Mouse (Mus musculus): ENCODE results near the gene Hist1h4a. TPM values are rescaled to one million over a fixed set of nuclear protein-coding genes. Genes with fewer than 3 reads are reported as not detected.

Hist1h4a gene
- polyA plus RNA-seq (2012; rRNA removed): 2.8 and 3.4 TPM in 2 replicates

GRCm38 (mm10) chr13:23760972-23761864 is at the start of gene Hist1h4a:
TSS of gene Hist1h4a (minus strand) at chr13:23761230.

GRCm38 (mm10) chr13:23806422-23807052 is 45.5 kb upstream of the Hist1h4a start, which contains the start of gene Slc17a2:
TSS of gene Slc17a2 (plus strand) at chr13:23806993.

GRCm38 (mm10) chr13:23769613-23770012 is 8.6 kb upstream of the Hist1h4a start, which contains the start of gene Trim38:
TSS of gene Trim38 (plus strand) at chr13:23769913.

GRCm38 (mm10) chr13:23763586-23764323 is 2.7 kb upstream of the Hist1h4a start, which contains the start of gene Hist1h1a:
TSS of gene Hist1h1a (plus strand) at chr13:23763666.

GRCm38 (mm10) chr13:23761871-23762821 is 1.1 kb upstream of the Hist1h4a start, which contains the start of gene Hist1h3a:
TSS of gene Hist1h3a (minus strand) at chr13:23762386.

GRCm38 (mm10) chr13:23756790-23757189 is 4.2 kb downstream of the Hist1h4a start, which contains the start of gene Hist1h4b:
TSS of gene Hist1h4b (plus strand) at chr13:23757013.

GRCm38 (mm10) chr13:23752067-23752741 is 8.8 kb downstream of the Hist1h4a start, which contains the start of gene Hist1h3b:
TSS of gene Hist1h3b (plus strand) at chr13:23752267.

GRCm38 (mm10) chr13:23750839-23751477 is 10.1 kb downstream of the Hist1h4a start, which contains the start of gene Hist1h2ab:
TSS of gene Hist1h2ab (plus strand) at chr13:23751126.

GRCm38 (mm10) chr13:23746201-23747080 is 14.6 kb downstream of the Hist1h4a start, which contains the start of gene Hist1h2bb:
TSS of gene Hist1h2bb (plus strand) at chr13:23746734.

GRCm38 (mm10) chr13:23745381-23746161 is 15.5 kb downstream of the Hist1h4a start, which contains the start of gene Hist1h3c:
TSS of gene Hist1h3c (minus strand) at chr13:23745602.

GRCm38 (mm10) chr13:23738677-23739068 is 22.4 kb downstream of the Hist1h4a start, which contains the start of gene Hist1h1c:
TSS of gene Hist1h1c (plus strand) at chr13:23738808.

Other genes with a start within 250 kb of the Hist1h4a start
- gene Hist1h4h, start 230.2 kb downstream of the Hist1h4a start, polyA plus RNA-seq (2012; rRNA removed): 8.9 and 10.2 TPM in 2 replicates
- gene Hist1h2af, start 227.3 kb downstream of the Hist1h4a start, polyA plus RNA-seq (2012; rRNA removed): 137 and 207 TPM in 2 replicates
- 13.8 and 25.0 TPM in 2 replicates for gene Hist1h3g, start 225.8 kb downstream of the Hist1h4a start, polyA plus RNA-seq (2012; rRNA removed)
- 2.9 and 3.2 TPM in 2 replicates for gene Hist1h2bh, start 217.8 kb downstream of the Hist1h4a start, polyA plus RNA-seq (2012; rRNA removed)
- gene Hist1h3f, start 217.2 kb downstream of the Hist1h4a start, polyA plus RNA-seq (2012; rRNA removed): 1.5 and 2.1 TPM in 2 replicates
- gene Hist1h4f, start 209.6 kb downstream of the Hist1h4a start, polyA plus RNA-seq (2012; rRNA removed): 5.8 and 7.7 TPM in 2 replicates
- 0.32 and 0.52 TPM in 2 replicates for gene Hist1h1d, start 208.0 kb downstream of the Hist1h4a start, polyA plus RNA-seq (2012; rRNA removed)
- gene Hist1h3e, start 198.9 kb downstream of the Hist1h4a start, polyA plus RNA-seq (2012; rRNA removed): 9.6 and 10.2 TPM in 2 replicates
- 5.8 and 7.7 TPM in 2 replicates for gene Hist1h2ae, start 190.0 kb downstream of the Hist1h4a start, polyA plus RNA-seq (2012; rRNA removed)
- gene Hist1h2bg, start 189.8 kb downstream of the Hist1h4a start, polyA plus RNA-seq (2012; rRNA removed): 17.2 and 22.8 TPM in 2 replicates
- gene Hist1h2bf, start 187.0 kb downstream of the Hist1h4a start, polyA plus RNA-seq (2012; rRNA removed): 6.0 and 6.2 TPM in 2 replicates
- 3.7 and 4.7 TPM in 2 replicates for gene Hist1h2ad, start 186.8 kb downstream of the Hist1h4a start, polyA plus RNA-seq (2012; rRNA removed)
- 8.9 and 13.3 TPM in 2 replicates for gene Hist1h3d, start 185.5 kb downstream of the Hist1h4a start, polyA plus RNA-seq (2012; rRNA removed)
- 3.9 and 4.3 TPM in 2 replicates for gene Hist1h4d, start 179.6 kb downstream of the Hist1h4a start, polyA plus RNA-seq (2012; rRNA removed)
- 1.4 and 2.2 TPM in 2 replicates for gene Hist1h2be, start 140.1 kb downstream of the Hist1h4a start, polyA plus RNA-seq (2012; rRNA removed)
- gene Hist1h1e, start 138.7 kb downstream of the Hist1h4a start, polyA plus RNA-seq (2012; rRNA removed): 3.3 and 4.1 TPM in 2 replicates
- gene Hist1h2ac, start 77.3 kb downstream of the Hist1h4a start, polyA plus RNA-seq (2012; rRNA removed): 0.76 and 1.2 TPM in 2 replicates
- gene Hist1h2bc, start 77.0 kb downstream of the Hist1h4a start, polyA plus RNA-seq (2012; rRNA removed): 165 and 208 TPM in 2 replicates
- gene Hist1h1t, start 65.4 kb downstream of the Hist1h4a start, polyA plus RNA-seq (2012; rRNA removed): not detected in 2 replicates
- 2.3 and 3.2 TPM in 2 replicates for gene Hist1h4c, start 62.8 kb downstream of the Hist1h4a start, polyA plus RNA-seq (2012; rRNA removed)
- gene Hfe, start 50.4 kb downstream of the Hist1h4a start, polyA plus RNA-seq (2012; rRNA removed): 10.0 and 10.7 TPM in 2 replicates
- 40.4 and 60.9 TPM in 2 replicates for gene Hist1h1c, start 22.4 kb downstream of the Hist1h4a start, polyA plus RNA-seq (2012; rRNA removed)
- 16.3 and 21.4 TPM in 2 replicates for gene Hist1h3c, start 15.6 kb downstream of the Hist1h4a start, polyA plus RNA-seq (2012; rRNA removed)
- gene Hist1h2bb, start 14.5 kb downstream of the Hist1h4a start, polyA plus RNA-seq (2012; rRNA removed): 5.1 and 8.2 TPM in 2 replicates
- gene Hist1h2ab, start 10.1 kb downstream of the Hist1h4a start, polyA plus RNA-seq (2012; rRNA removed): 13.7 and 14.6 TPM in 2 replicates
- 14.5 and 19.5 TPM in 2 replicates for gene Hist1h3b, start 9.0 kb downstream of the Hist1h4a start, polyA plus RNA-seq (2012; rRNA removed)
- 7.3 and 11.1 TPM in 2 replicates for gene Hist1h4b, start 4.2 kb downstream of the Hist1h4a start, polyA plus RNA-seq (2012; rRNA removed)
- gene Hist1h3a, start 1.2 kb upstream of the Hist1h4a start, polyA plus RNA-seq (2012; rRNA removed): 11.4 and 14.3 TPM in 2 replicates
- 3.2 and 4.1 TPM in 2 replicates for gene Hist1h1a, start 2.4 kb upstream of the Hist1h4a start, polyA plus RNA-seq (2012; rRNA removed)
- not detected in 2 replicates for gene Trim38, start 8.7 kb upstream of the Hist1h4a start, polyA plus RNA-seq (2012; rRNA removed)
- 17.4 and 22.1 TPM in 2 replicates for gene Slc17a2, start 45.8 kb upstream of the Hist1h4a start, polyA plus RNA-seq (2012; rRNA removed)
- gene Slc17a3, start 78.2 kb upstream of the Hist1h4a start, polyA plus RNA-seq (2012; rRNA removed): 12.0 and 12.9 TPM in 2 replicates
- 0.71 and 0.93 TPM in 2 replicates for gene Slc17a1, start 106.5 kb upstream of the Hist1h4a start, polyA plus RNA-seq (2012; rRNA removed)
- 0.36 and 0.66 TPM in 2 replicates for gene Slc17a4, start 153.8 kb upstream of the Hist1h4a start, polyA plus RNA-seq (2012; rRNA removed)
- not detected in 2 replicates for gene Hist1h2ba, start 172.9 kb upstream of the Hist1h4a start, polyA plus RNA-seq (2012; rRNA removed)
- not detected in 2 replicates for gene Hist1h2aa, start 173.2 kb upstream of the Hist1h4a start, polyA plus RNA-seq (2012; rRNA removed)
- gene Scgn, start 230.0 kb upstream of the Hist1h4a start, polyA plus RNA-seq (2012; rRNA removed): not detected in 2 replicates